ENCODE assay signal across 30 mouse cellular contexts in genomic region chr4:44943480-44943879, GRCm38 (mm10). TPM values are rescaled to one million over a fixed set of nuclear protein-coding genes. Genes with fewer than 3 reads are reported as not detected.
DNase-seq lines count a peak whose midpoint lies in the region; ATAC-seq and TF ChIP-seq lines count a peak whose summit lies in the region.
"Had no signal": no experiment of that assay in that cellular context is flagged by ENCODE, and none has a peak within 500 bp of the region (broad histone marks: within the 10 kb centered on the region; RNA-seq: fewer than 3 reads in every experiment).

No protein-coding gene starts in this region.

- no peaks in the 10 kb centered on the region for H3K9me3 ChIP-seq in liver, embryonic 12.5 days (replicated peaks)
- H3K9me3 ChIP-seq in kidney, embryonic 16.5 days (ENCODE audit: low read length), result no peaks in the 10 kb centered on the region
- no peaks in the 10 kb centered on the region for H3K9me3 ChIP-seq in lung, postnatal 0 days (ENCODE audit: low read length)
- H3K9me3 ChIP-seq: embryonic facial prominence, embryonic 10.5 days; embryonic facial prominence, embryonic 15.5 days; forebrain, embryonic 13.5 days; heart, embryonic 12.5 days; hindbrain, embryonic 13.5 days; limb, embryonic 13.5 days; liver, embryonic 13.5 days; neural tube, embryonic 12.5 days; stomach, embryonic 15.5 days had no signal

- no peak overlapping the region for H3K27ac ChIP-seq in liver, adult 2 months (replicated peaks; ENCODE audit: insufficient read depth, low read depth, low read length)
- H3K27ac ChIP-seq in liver, embryonic 12.5 days, result no peak overlapping the region
- peak overlapping the region; percentile 29; the same call in 1 of the 2 replicates for H3K27ac ChIP-seq in kidney, embryonic 16.5 days (ENCODE audit: low read length)
- no peak overlapping the region for H3K27ac ChIP-seq in cerebellum, adult 2 months (ENCODE audit: insufficient read depth, low read length)
- no peak overlapping the region for H3K27ac ChIP-seq in lung, postnatal 0 days (ENCODE audit: low read length)
- H3K27ac ChIP-seq: embryonic facial prominence, embryonic 10.5 days; embryonic facial prominence, embryonic 15.5 days; forebrain, embryonic 13.5 days; hindbrain, embryonic 13.5 days; layer of hippocampus, adult 2 months; left cerebral cortex, adult 2 months; limb, embryonic 13.5 days; liver, embryonic 13.5 days; neural tube, embryonic 12.5 days; stomach, embryonic 15.5 days had no signal

- ATAC-seq in liver, embryonic 12.5 days, result no peak
- ATAC-seq in kidney, embryonic 16.5 days (ENCODE audit: low FRiP score, low TSS enrichment), result no peak
- ATAC-seq in lung, postnatal 0 days, result no peak
- ATAC-seq: CD4-positive, CD25-positive, alpha-beta regulatory T cell, adult 4 months; forebrain, embryonic 13.5 days; intestine, embryonic 16.5 days; midbrain, embryonic 16.5 days had no signal

- no peak overlapping the region for H3K4me2 ChIP-seq in liver, embryonic 12.5 days
- H3K4me2 ChIP-seq in kidney, embryonic 16.5 days (replicated peaks; ENCODE audit: low read depth, low read length), result no peak overlapping the region
- H3K4me2 ChIP-seq in lung, postnatal 0 days (replicated peaks; ENCODE audit: low read depth, low read length), result no peak overlapping the region
- H3K4me2 ChIP-seq: embryonic facial prominence, embryonic 15.5 days; forebrain, embryonic 13.5 days; heart, embryonic 12.5 days; hindbrain, embryonic 13.5 days; limb, embryonic 13.5 days; liver, embryonic 13.5 days; neural tube, embryonic 12.5 days; stomach, embryonic 15.5 days had no signal

- no peaks in the 10 kb centered on the region for H3K36me3 ChIP-seq in liver, adult 2 months (ENCODE audit: control insufficient read depth, insufficient read depth, low read length)
- H3K36me3 ChIP-seq in liver, embryonic 12.5 days, result no peaks in the 10 kb centered on the region
- H3K36me3 ChIP-seq in kidney, embryonic 16.5 days (ENCODE audit: insufficient read depth, low read length), result no peaks in the 10 kb centered on the region
- H3K36me3 ChIP-seq in lung, postnatal 0 days (ENCODE audit: insufficient read depth, low read length), result no peaks in the 10 kb centered on the region
- H3K36me3 ChIP-seq: embryonic facial prominence, embryonic 10.5 days; embryonic facial prominence, embryonic 15.5 days; heart, embryonic 12.5 days; hindbrain, embryonic 13.5 days; limb, embryonic 13.5 days; liver, embryonic 13.5 days; neural tube, embryonic 12.5 days; stomach, embryonic 15.5 days had no signal

- TF ChIP-seq EP300 in lung, postnatal 0 days (IDR thresholded peaks at IDR 0.05), result no peak

- no peaks in the 10 kb centered on the region for H3K79me2 ChIP-seq in liver, adult 2 months (ENCODE audit: control insufficient read depth, insufficient read depth, low read length)

- no peak for TF ChIP-seq POLR2A in liver, adult 2 months (IDR thresholded peaks at IDR 0.05; ENCODE audit: extremely low read depth, insufficient read depth, low read length)
- no peak for TF ChIP-seq POLR2A in cerebellum, adult 2 months (IDR thresholded peaks at IDR 0.05; ENCODE audit: borderline replicate concordance, insufficient read depth, low read length)

- WGBS in liver, adult 2 months, result 39% methylated on average over 6 of the region's 6 CpGs
- WGBS in liver, embryonic 12.5 days (ENCODE audit: insufficient replicate concordance), result 74% methylated on average over 6 of the region's 6 CpGs
- WGBS in kidney, embryonic 16.5 days, result 58% methylated on average over 6 of the region's 6 CpGs
- 55% methylated on average over 6 of the region's 6 CpGs for WGBS in cerebellum, adult 2 months
- WGBS in lung, postnatal 0 days, result 78% methylated on average over 6 of the region's 6 CpGs

- TF ChIP-seq CTCF in liver, adult 2 months (IDR thresholded peaks at IDR 0.05; ENCODE audit: low read depth, low read length), result no peak
- no peak for TF ChIP-seq CTCF in cerebellum, adult 2 months (IDR thresholded peaks at IDR 0.05; ENCODE audit: borderline replicate concordance, insufficient read depth, low read depth, low read length)
- no peak for TF ChIP-seq CTCF in lung, postnatal 0 days (IDR thresholded peaks at IDR 0.05)

- H3K27me3 ChIP-seq in liver, adult 2 months (ENCODE audit: control insufficient read depth, insufficient read depth, low read length), result no peaks in the 10 kb centered on the region
- H3K27me3 ChIP-seq in liver, embryonic 12.5 days (replicated peaks), result peaks cover 6% of the 10 kb centered on the region; the same call in 1 of the 2 replicates
- no peaks in the 10 kb centered on the region for H3K27me3 ChIP-seq in kidney, embryonic 16.5 days (ENCODE audit: insufficient read depth, low read length)
- H3K27me3 ChIP-seq in cerebellum, adult 2 months (ENCODE audit: control insufficient read depth, insufficient read depth, low read length), result no peaks in the 10 kb centered on the region
- H3K27me3 ChIP-seq in lung, postnatal 0 days (replicated peaks; ENCODE audit: insufficient read depth, low read length), result no peaks in the 10 kb centered on the region
- H3K27me3 ChIP-seq: embryonic facial prominence, embryonic 15.5 days; forebrain, embryonic 13.5 days; heart, embryonic 12.5 days; hindbrain, embryonic 13.5 days; limb, embryonic 13.5 days; liver, embryonic 13.5 days; neural tube, embryonic 12.5 days; stomach, embryonic 15.5 days had no signal

- peak; percentile 50 for DNase-seq in liver, adult 2 months (ENCODE audit: extremely low read depth, low read depth, low spot score)
- peak; percentile 54 for DNase-seq in kidney, adult 18-20 months
- peak; percentile 76 to 84 for DNase-seq in kidney, postnatal 36 days
- no peak for DNase-seq in retina, embryonic 14.5 days (ENCODE audit: low spot score)
- no peak for DNase-seq in cerebellum, adult 2 months
- DNase-seq in lung, postnatal 0 days (ENCODE audit: low spot score), result no peak
- DNase-seq: adrenal gland, postnatal 36 days; cerebellum, adult 8-10 months; cerebellum, postnatal 25 days; gastrocnemius, postnatal 25 days; heart, adult 18-20 months; heart, postnatal 4 days; liver, embryonic 13.5 days; lung, adult 18-20 months; lung, postnatal 10 days had no signal

- H3K4me1 ChIP-seq in liver, adult 2 months (ENCODE audit: control insufficient read depth, insufficient read depth, low read length), result no peaks in the 10 kb centered on the region
- H3K4me1 ChIP-seq in liver, embryonic 12.5 days, result 0 out of 2 replicates have a peak, but pooled peaks cover 7% of the 10 kb centered on the region
- peaks cover 6% of the 10 kb centered on the region; the same call in 1 of the 2 replicates for H3K4me1 ChIP-seq in kidney, embryonic 16.5 days (ENCODE audit: insufficient read depth, low read length)
- no peaks in the 10 kb centered on the region for H3K4me1 ChIP-seq in cerebellum, adult 2 months (ENCODE audit: control insufficient read depth, insufficient read depth, low read length)
- no peaks in the 10 kb centered on the region for H3K4me1 ChIP-seq in lung, postnatal 0 days (ENCODE audit: insufficient read depth, low read depth, low read length)
- H3K4me1 ChIP-seq: embryonic facial prominence, embryonic 10.5 days; embryonic facial prominence, embryonic 15.5 days; forebrain, embryonic 13.5 days; heart, embryonic 12.5 days; limb, embryonic 13.5 days; neural tube, embryonic 12.5 days; stomach, embryonic 15.5 days had no signal

- no peak overlapping the region for H3K9ac ChIP-seq in liver, adult 2 months (ENCODE audit: low read depth, low read length)
- H3K9ac ChIP-seq in liver, embryonic 12.5 days, result no peak overlapping the region
- H3K9ac ChIP-seq in kidney, embryonic 16.5 days (replicated peaks; ENCODE audit: low read length), result no peak overlapping the region
- no peak overlapping the region for H3K9ac ChIP-seq in lung, postnatal 0 days (replicated peaks; ENCODE audit: low read depth)
- H3K9ac ChIP-seq: embryonic facial prominence, embryonic 15.5 days; forebrain, embryonic 13.5 days; heart, embryonic 12.5 days; hindbrain, embryonic 13.5 days; limb, embryonic 13.5 days; liver, embryonic 13.5 days; neural tube, embryonic 12.5 days; stomach, embryonic 15.5 days had no signal

- H3K4me3 ChIP-seq in liver, adult 2 months (ENCODE audit: insufficient read depth, low read depth, low read length), result no peak overlapping the region
- H3K4me3 ChIP-seq in liver, embryonic 12.5 days, result no peak overlapping the region
- no peak overlapping the region for H3K4me3 ChIP-seq in kidney, embryonic 16.5 days (ENCODE audit: low read length)
- no peak overlapping the region for H3K4me3 ChIP-seq in cerebellum, adult 2 months (replicated peaks; ENCODE audit: insufficient read depth, low read depth, low read length)
- no peak overlapping the region for H3K4me3 ChIP-seq in lung, postnatal 0 days (ENCODE audit: low read depth, low read length)
- H3K4me3 ChIP-seq: embryonic facial prominence, embryonic 10.5 days; embryonic facial prominence, embryonic 15.5 days; forebrain, embryonic 13.5 days; heart, embryonic 12.5 days; hindbrain, embryonic 13.5 days; layer of hippocampus, adult 2 months; left cerebral cortex, adult 2 months; limb, embryonic 13.5 days; liver, embryonic 13.5 days; neural tube, embryonic 12.5 days; stomach, embryonic 15.5 days had no signal

RNA-seq across cellular contexts. Expression of gene Grhpr, which starts 37.7 kb away (rescaled TPM):
- total RNA-seq in liver, adult 2 months (2014; rRNA removed), result 108 and 118 TPM in 2 replicates
- polyA plus RNA-seq in liver, adult 2 months (2012; rRNA removed), result 297 and 313 TPM in 2 replicates
- polyA plus RNA-seq in liver, embryonic 12.5 days (2016; fragmentation: Nextera tagmentation; extraction: Ambion mirVana), result 94.2 and 98.6 TPM in 2 replicates
- polyA plus RNA-seq in kidney, embryonic 16.5 days (2015; fragmentation: Nextera tagmentation; extraction: Ambion mirVana), result 115 and 124 TPM in 2 replicates
- polyA plus RNA-seq in cerebellum, adult 2 months (2012; rRNA removed), result 52.0 and 57.4 TPM in 2 replicates
- 30.9 and 33.2 TPM in 2 replicates for polyA plus RNA-seq in lung, postnatal 0 days (2015; fragmentation: Nextera tagmentation; extraction: Ambion mirVana)

Comparison
In these comparisons a context has a peak if more than half of its experiments do, and no peak if none do; other contexts are left out.
1. DNase-seq: peak in liver, adult 2 months (single experiment), kidney, adult 18-20 months (single experiment) and kidney, postnatal 36 days (2 of 2); none in retina, embryonic 14.5 days (single experiment), cerebellum, adult 2 months (0 of 2) and lung, postnatal 0 days (single experiment).